Mouse (Mus musculus) limb, embryonic 11.5 days (tissue): ENCODE measurements at regions not wholly inside any gene's neighbourhood (a gene's known extent, or its start where the extent isn't known, plus 50 kb on each side); places are given as distances from the start of the nearest gene placed in this dataset.
A peak's percentile ranks its signal among the peaks of the same experiment; 100 is the strongest.

Source experiments
- ATAC-seq: fragments of 200-750 bp; cut with Nextera tagmentation; 2 replicates; pipeline ENCODE4 v1.8.0; 2017; ENCODE audit warnings: low read depth; ENCODE audit not compliant: insufficient number of reproducible peaks, low FRiP score, low TSS enrichment
- DNase-seq: peaks from one replicate; pipeline ENCODE4 v3.0.0-alpha.2; 2015; ENCODE audit warnings: low spot score
- H3K27ac ChIP-seq: fragments of 300-500 bp; sonication (generic); replicated peaks from 2 replicates; pipeline ENCODE4 v1.5.1; 2014; ENCODE audit warnings: low read depth, mild to moderate bottlenecking, low read length
- H3K27me3 ChIP-seq: fragments of 300-500 bp; sonication (generic); 2 replicates; pipeline ENCODE4 v1.6.1; 2014; ENCODE audit warnings: mild to moderate bottlenecking, low read length, mixed read lengths; ENCODE audit not compliant: control insufficient read depth, insufficient read depth
- H3K36me3 ChIP-seq: fragments of 300-500 bp; sonication (generic); 2 replicates; pipeline ENCODE4 v1.6.1; 2014; ENCODE audit warnings: mild to moderate bottlenecking, low read length, moderate library complexity, mixed read lengths; ENCODE audit not compliant: control insufficient read depth, insufficient read depth
- H3K4me1 ChIP-seq: fragments of 300-500 bp; sonication (generic); 2 replicates; pipeline ENCODE4 v1.6.1; 2014; ENCODE audit warnings: low read length, mixed read lengths; ENCODE audit not compliant: control insufficient read depth, insufficient read depth
- H3K4me2 ChIP-seq: fragments of 300-500 bp; sonication (generic); 2 replicates; pipeline ENCODE4 v1.6.1; 2014; ENCODE audit warnings: low read depth, mild to moderate bottlenecking, moderate library complexity; ENCODE audit not compliant: severe bottlenecking
- H3K4me3 ChIP-seq: fragments of 300-500 bp; sonication (generic); 2 replicates; pipeline ENCODE4 v1.5.1; 2014; ENCODE audit warnings: low read depth, low read length
- H3K9ac ChIP-seq: fragments of 300-500 bp; sonication (generic); 2 replicates; pipeline ENCODE4 v1.6.1; 2014; ENCODE audit warnings: mild to moderate bottlenecking, low read length
- H3K9me3 ChIP-seq: fragments of 300-500 bp; sonication (generic); 2 replicates; pipeline ENCODE4 v1.6.1; 2016; ENCODE audit warnings: low read length; ENCODE audit not compliant: control insufficient read depth
- WGBS: fragments of 180-500 bp; shearing (Covaris S2); extraction: QIAGEN DNeasy Blood & Tissue Kit; methylation state at CpG from one replicate; pipeline ENCODE4 v1.1.7; 2014; 5-methylcytosine and 5-hydroxymethylcytosine counted together

DNA sequence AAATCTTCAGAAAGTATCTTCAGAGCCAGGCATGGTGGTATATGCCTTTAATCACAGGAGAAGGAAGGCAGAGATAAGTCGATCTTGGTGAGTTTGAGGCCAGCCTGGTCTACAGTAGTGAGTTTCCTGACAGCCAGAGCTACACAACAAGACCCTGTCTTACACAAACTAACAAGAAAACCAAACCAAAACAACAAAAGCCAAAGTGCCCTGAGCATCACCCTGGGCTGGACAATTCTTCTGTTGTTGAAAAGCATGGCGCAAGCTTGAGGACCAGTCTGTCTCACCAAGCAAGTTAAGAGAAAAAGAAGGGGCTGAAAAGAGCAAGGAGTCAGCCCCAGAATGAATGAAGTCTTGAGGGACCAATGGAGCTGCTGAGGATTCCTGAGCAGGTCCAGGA lies 473.4 kb downstream of the Ttll7 start:
- H3K27ac ChIP-seq: no peak overlapping the region
- ATAC-seq (no peak), DNase-seq (no peak)
- H3K27me3 ChIP-seq: no peaks in the 10 kb centered on the region
- no peak overlapping the region for H3K4me2 ChIP-seq
- H3K9ac ChIP-seq: no peak overlapping the region
- H3K9me3 ChIP-seq: no peaks in the 10 kb centered on the region
- H3K4me3 ChIP-seq: no peak overlapping the region
- no peaks in the 10 kb centered on the region for H3K36me3 ChIP-seq
- 94% methylated on average over 2 of the region's 2 CpGs for WGBS
- H3K4me1 ChIP-seq: no peaks in the 10 kb centered on the region

- H3K27ac ChIP-seq: no peak overlapping the region
- H3K4me2 ChIP-seq: no peak overlapping the region
- H3K9ac ChIP-seq: no peak overlapping the region
- H3K4me1 ChIP-seq: no peaks in the 10 kb centered on the region
- no peak for DNase-seq
- H3K36me3 ChIP-seq: no peaks in the 10 kb centered on the region
- H3K9me3 ChIP-seq: no peaks in the 10 kb centered on the region
- no peak overlapping the region for H3K4me3 ChIP-seq
- WGBS: 95% methylated on average over 6 of the region's 6 CpGs
- H3K27me3 ChIP-seq: no peaks in the 10 kb centered on the region
- no peak for ATAC-seq
These were observed 482.1 kb downstream of the Ttll7 start for GRCm38 (mm10) chr3:147334301-147334700.

DNA sequence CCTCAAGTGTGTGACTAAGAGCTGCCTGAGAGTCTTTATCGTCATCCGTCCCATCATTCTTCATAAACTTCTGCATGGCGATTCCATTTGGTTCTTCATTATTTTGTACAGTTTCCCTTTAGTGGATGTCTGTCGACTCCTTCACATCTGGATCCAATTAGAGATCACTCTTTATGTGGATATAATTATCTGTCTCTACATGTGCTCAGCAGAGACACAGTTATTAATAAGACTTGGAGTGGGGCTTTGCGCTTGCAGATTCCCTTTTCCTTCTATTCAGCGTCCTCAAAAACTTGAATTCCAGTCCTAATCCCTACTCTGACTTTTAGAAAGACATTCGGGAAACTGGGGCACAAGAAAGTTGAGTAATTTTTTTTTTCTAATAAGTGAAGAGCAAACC lies 483.1 kb downstream of the Ttll7 start:
- Histone ChIP-seq H3K36me3 (no peaks in the 10 kb centered on the region), H3K27ac (no peak overlapping the region), H3K9ac (no peak overlapping the region), H3K4me3 (no peak overlapping the region), H3K27me3 (no peaks in the 10 kb centered on the region), H3K4me2 (no peak overlapping the region), H3K9me3 (no peaks in the 10 kb centered on the region), H3K4me1 (0 out of 2 replicates have a peak, but pooled peaks cover 2% of the 10 kb centered on the region)
- 43% methylated on average over 7 of the region's 7 CpGs for WGBS
- DNase-seq (no peak), ATAC-seq (no peak)

DNA sequence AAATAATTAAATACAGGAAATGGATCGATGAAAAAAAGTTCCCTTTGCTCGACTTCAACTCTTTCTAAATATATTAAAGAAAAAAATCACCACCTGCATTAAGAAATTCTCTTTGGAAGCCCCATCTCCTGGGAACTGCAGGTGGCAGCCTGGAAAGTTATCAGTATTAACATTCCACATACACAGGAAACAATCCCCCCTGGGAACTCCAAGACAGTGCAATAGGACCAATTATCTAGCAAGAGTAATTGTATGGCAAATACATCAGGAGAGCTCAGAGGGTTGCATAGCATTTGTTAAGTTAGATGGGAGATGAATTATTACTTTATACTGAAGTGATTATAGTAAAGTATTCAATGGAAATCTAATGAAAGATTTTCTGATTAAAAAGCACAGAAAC lies 487.3 kb downstream of the Ttll7 start:
- H3K36me3 ChIP-seq: no peaks in the 10 kb centered on the region
- no peak overlapping the region for H3K4me2 ChIP-seq
- no peaks in the 10 kb centered on the region for H3K9me3 ChIP-seq
- H3K4me1 ChIP-seq: peaks cover 5% of the 10 kb centered on the region; the same call in 1 of the 2 replicates
- no peak for ATAC-seq
- WGBS: 55% methylated on average over 2 of the region's 2 CpGs
- no peak overlapping the region for H3K4me3 ChIP-seq
- DNase-seq: no peak
- no peaks in the 10 kb centered on the region for H3K27me3 ChIP-seq
- H3K9ac ChIP-seq: no peak overlapping the region
- no peak overlapping the region for H3K27ac ChIP-seq

DNA sequence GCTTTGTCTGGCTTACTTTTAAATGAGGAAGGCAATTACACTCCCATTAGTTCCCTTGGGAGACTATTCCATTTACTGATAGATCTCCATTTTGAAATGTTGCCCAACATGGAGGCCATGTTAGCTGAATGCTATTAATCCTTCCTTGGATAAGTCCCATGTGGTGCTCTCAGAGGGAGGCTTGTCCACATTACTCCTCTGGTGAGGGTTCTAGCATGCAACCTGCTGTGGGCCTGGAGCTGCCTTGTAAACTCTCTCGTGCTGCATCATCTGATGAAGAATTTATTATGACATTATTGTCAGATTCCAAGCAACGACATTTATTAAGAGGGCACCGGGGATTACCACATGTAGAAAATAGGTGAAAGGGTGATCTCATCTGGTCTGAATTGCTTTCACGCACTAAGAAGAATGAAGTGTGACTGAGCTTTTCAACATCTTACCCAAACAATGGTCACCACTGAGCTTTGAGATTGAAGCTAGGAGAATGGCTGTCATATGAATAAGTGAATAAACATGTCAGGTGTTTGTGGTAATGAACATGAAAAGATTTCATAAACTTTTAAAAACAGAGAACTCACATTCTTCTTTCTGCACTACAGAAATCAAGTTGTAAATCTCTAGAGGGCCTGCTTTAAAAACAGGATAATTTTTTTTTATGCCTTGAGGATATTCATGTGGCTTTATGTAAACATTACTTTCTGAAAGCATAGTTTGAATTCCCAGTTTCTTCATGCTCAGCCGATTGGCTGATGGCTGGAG lies 495.3 kb downstream of the Ttll7 start:
- Histone ChIP-seq H3K36me3 (no peaks in the 10 kb centered on the region), H3K27me3 (no peaks in the 10 kb centered on the region), H3K9me3 (no peaks in the 10 kb centered on the region), H3K27ac (no peak overlapping the region), H3K4me2 (no peak overlapping the region), H3K9ac (no peak overlapping the region), H3K4me3 (no peak overlapping the region), H3K4me1 (peaks cover 6% of the 10 kb centered on the region; the same call in 1 of the 2 replicates)
- 61% methylated on average over 5 of the region's 5 CpGs for WGBS
- DNase-seq (no peak), ATAC-seq (peak; percentile 44; the same call in 1 of the 2 replicates)

DNA sequence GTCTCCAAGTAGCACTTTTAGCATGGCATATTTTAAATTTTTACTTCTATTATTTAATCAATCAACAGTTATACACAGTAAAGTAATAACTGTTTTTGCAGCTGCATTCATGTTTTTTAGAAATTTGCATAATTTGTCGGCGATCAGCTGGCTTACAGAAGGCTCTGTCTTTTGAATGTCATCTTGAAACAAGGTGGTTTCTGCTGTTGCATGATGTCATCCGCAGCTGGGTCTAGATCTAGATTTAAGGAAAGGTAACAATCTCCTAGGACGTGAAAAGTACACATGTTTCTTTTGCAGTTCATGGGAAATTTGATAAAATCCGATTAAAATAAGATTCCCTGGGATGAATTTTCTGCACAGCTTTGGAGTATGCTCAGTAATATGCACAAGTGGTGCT lies 534.9 kb downstream of the Ttll7 start:
- H3K4me2 ChIP-seq: no peak overlapping the region
- no peak overlapping the region for H3K4me3 ChIP-seq
- 87% methylated on average over 5 of the region's 5 CpGs for WGBS
- H3K9ac ChIP-seq: no peak overlapping the region
- H3K4me1 ChIP-seq: no peaks in the 10 kb centered on the region
- ATAC-seq (no peak), DNase-seq (no peak)
- no peaks in the 10 kb centered on the region for H3K27me3 ChIP-seq
- H3K36me3 ChIP-seq: no peaks in the 10 kb centered on the region
- H3K9me3 ChIP-seq: no peaks in the 10 kb centered on the region
- H3K27ac ChIP-seq: no peak overlapping the region

GRCm38 (mm10) chr3:147398298-147398697 lies 546.1 kb downstream of the Ttll7 start:
- no peak overlapping the region for H3K4me3 ChIP-seq
- no peaks in the 10 kb centered on the region for H3K27me3 ChIP-seq
- H3K9ac ChIP-seq: no peak overlapping the region
- no peaks in the 10 kb centered on the region for H3K4me1 ChIP-seq
- H3K27ac ChIP-seq: no peak overlapping the region
- ATAC-seq: no peak
- H3K9me3 ChIP-seq: no peaks in the 10 kb centered on the region
- WGBS: 91% methylated on average over 8 of the region's 8 CpGs
- no peak for DNase-seq
- no peak overlapping the region for H3K4me2 ChIP-seq
- H3K36me3 ChIP-seq: no peaks in the 10 kb centered on the region

GRCm38 (mm10) chr3:147412274-147412673 lies 560.1 kb downstream of the Ttll7 start:
- H3K4me2 ChIP-seq: no peak overlapping the region
- no peak for DNase-seq
- H3K36me3 ChIP-seq: no peaks in the 10 kb centered on the region
- H3K4me3 ChIP-seq: no peak overlapping the region
- H3K27me3 ChIP-seq: no peaks in the 10 kb centered on the region
- no peak overlapping the region for H3K27ac ChIP-seq
- no peak for ATAC-seq
- H3K4me1 ChIP-seq: no peaks in the 10 kb centered on the region
- WGBS: 62% methylated on average over 4 of the region's 4 CpGs
- no peak overlapping the region for H3K9ac ChIP-seq
- H3K9me3 ChIP-seq: no peaks in the 10 kb centered on the region

GRCm38 (mm10) chr3:147416926-147417325 lies 564.8 kb downstream of the Ttll7 start:
- Histone ChIP-seq H3K36me3 (no peaks in the 10 kb centered on the region), H3K9ac (no peak overlapping the region), H3K9me3 (no peaks in the 10 kb centered on the region), H3K27ac (no peak overlapping the region), H3K27me3 (no peaks in the 10 kb centered on the region), H3K4me3 (no peak overlapping the region), H3K4me2 (no peak overlapping the region), H3K4me1 (no peaks in the 10 kb centered on the region)
- no peak for DNase-seq
- 47% methylated on average over 3 of the region's 3 CpGs for WGBS
- no peak for ATAC-seq
